Comparison of ENCODE assay signal across 9 mouse cellular contexts in the genomic region with DNA sequence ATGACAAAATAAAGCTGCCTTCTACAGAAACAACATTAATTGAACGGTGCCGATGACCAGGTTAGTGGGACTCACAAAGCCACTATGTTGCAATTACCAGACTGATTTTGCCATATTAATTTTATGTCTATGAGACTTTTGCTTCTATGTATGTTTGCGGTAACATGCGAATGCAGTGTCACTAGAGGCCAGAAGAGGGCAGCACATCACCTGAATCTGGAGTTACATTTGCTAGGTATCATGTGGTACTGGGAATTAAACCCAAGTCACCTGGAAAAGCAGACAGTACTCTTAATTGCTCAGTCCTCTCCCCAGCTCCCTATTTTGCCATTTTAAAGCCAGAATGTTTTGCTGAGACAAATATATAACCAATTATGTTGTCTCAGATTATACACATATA.
DNase-seq lines count a peak whose midpoint lies in the region; ATAC-seq lines count a peak whose summit lies in the region.
"Had no signal": no experiment of that assay in that cellular context is flagged by ENCODE, and none has a peak within 500 bp of the region (broad histone marks: within the 10 kb centered on the region; RNA-seq: fewer than 3 reads in every experiment).

No protein-coding gene starts in this region.

- no peak for ATAC-seq in megakaryocyte, adult 5-6 weeks (ENCODE audit: poor library complexity, severe bottlenecking)

- peak; percentile 9 for DNase-seq in heart, postnatal 4 days
- no peak for DNase-seq in heart, adult 11 months
- peak; percentile 9 for DNase-seq in right cerebral cortex, postnatal 4 days
- no peak for DNase-seq in right cerebral cortex, postnatal 25 days
- DNase-seq in c-Kit-positive CD71-positive TER-119-positive erythroid progenitor cells, embryonic 14.5 days (ENCODE audit: low spot score), result peak; percentile 1
- no peak for DNase-seq in frontal cortex, postnatal 14 days (ENCODE audit: low spot score in 2 of 2)
- no peak for DNase-seq in gastrocnemius, postnatal 25 days
- DNase-seq: kidney, adult 8-10 months had no signal

Comparison
In these comparisons a context has a peak if more than half of its experiments do, and no peak if none do; other contexts are left out.
1. DNase-seq: peak in heart, postnatal 4 days (single experiment), right cerebral cortex, postnatal 4 days (single experiment) and c-Kit-positive CD71-positive TER-119-positive erythroid progenitor cells, embryonic 14.5 days (single experiment); none in heart, adult 11 months (single experiment), right cerebral cortex, postnatal 25 days (single experiment), frontal cortex, postnatal 14 days (0 of 2) and gastrocnemius, postnatal 25 days (single experiment).